Mouse (Mus musculus) limb, embryonic 10.5 days (tissue): ENCODE results near the gene Lcor. TPM values are rescaled to one million over a fixed set of nuclear protein-coding genes. Genes with fewer than 3 reads are reported as not detected.

Experiments used
- DNase-seq: peaks from one replicate; pipeline ENCODE4 v3.0.0-alpha.2; 2017; ENCODE audit warnings: low spot score
- H3K27ac ChIP-seq: fragments of 300-500 bp; sonication (generic); 2 replicates; pipeline ENCODE4 v1.5.1; 2016; ENCODE audit warnings: mild to moderate bottlenecking
- H3K27me3 ChIP-seq: fragments of 300-500 bp; sonication (generic); 2 replicates; pipeline ENCODE4 v1.6.1; 2016; ENCODE audit warnings: low read depth, mild to moderate bottlenecking; ENCODE audit not compliant: poor library complexity, severe bottlenecking
- H3K36me3 ChIP-seq: fragments of 300-500 bp; sonication (generic); 2 replicates; pipeline ENCODE4 v1.6.1; 2016; ENCODE audit warnings: mild to moderate bottlenecking, moderate library complexity
- H3K4me1 ChIP-seq: fragments of 300-500 bp; sonication (generic); 2 replicates; pipeline ENCODE4 v1.6.1; 2016
- H3K4me3 ChIP-seq: fragments of 300-500 bp; sonication (generic); 2 replicates; pipeline ENCODE4 v1.5.1; 2016; ENCODE audit warnings: mild to moderate bottlenecking, moderate library complexity
- H3K9me3 ChIP-seq: fragments of 300-500 bp; sonication (generic); replicated peaks from 2 replicates; pipeline ENCODE4 v1.6.1; 2016; ENCODE audit warnings: mild to moderate bottlenecking
- whole genome bisulfite sequencing: fragments of 180-500 bp; shearing (Covaris S2); methylation state at CpG from one replicate; pipeline ENCODE4 v1.1.7; 2016; 5-methylcytosine and 5-hydroxymethylcytosine counted together
- polyA plus RNA-seq: library from polyadenylated mRNA; unstranded; fragments of >200 nt; fragmentation: Nextera tagmentation; extraction: Ambion mirVana; gene quantifications from 2 replicates; pipeline ENCODE4 v1.2.1, GENCODE M21; 2016

Lcor gene
- polyA plus RNA-seq, 1 experiment from 2014 or later = 8.7 TPM

- H3K27ac ChIP-seq = no peak overlapping the region
- 73% methylated on average over 7 of the region's 7 CpGs for WGBS
- no peak overlapping the region for H3K4me3 ChIP-seq
- no peaks in the 10 kb centered on the region for H3K9me3 ChIP-seq
- H3K36me3 ChIP-seq = no peaks in the 10 kb centered on the region
- DNase-seq = no peak
- 0 out of 2 replicates have a peak, but pooled peaks cover 2% of the 10 kb centered on the region for H3K27me3 ChIP-seq
- H3K4me1 ChIP-seq = peaks cover 12% of the 10 kb centered on the region
Observed at GRCm38 (mm10) chr19:41449415-41450075, 32.9 kb upstream of the Lcor start.

DNA sequence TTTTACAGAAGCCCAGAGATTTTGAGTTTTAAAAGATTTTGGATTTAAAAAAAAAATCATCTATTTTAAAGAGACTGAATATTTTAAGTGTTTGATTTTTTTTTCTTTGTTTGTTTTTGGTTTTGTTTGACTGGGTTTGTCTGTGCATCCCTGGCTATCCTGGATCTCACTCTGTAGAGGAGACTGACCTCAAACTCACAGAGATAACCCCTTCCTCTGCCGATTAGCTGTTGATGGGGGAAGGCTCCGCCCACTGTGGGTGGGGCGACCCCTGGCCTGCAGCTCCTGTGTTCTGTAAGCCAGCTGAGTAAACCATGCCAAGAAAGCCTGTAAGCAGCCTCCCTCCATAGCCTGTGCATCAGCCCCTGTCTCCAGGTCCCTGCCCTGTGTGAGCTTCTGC lies 30.3 kb upstream of the Lcor start:
- Histone ChIP-seq H3K27ac (no peak overlapping the region), H3K4me1 (no peaks in the 10 kb centered on the region), H3K4me3 (no peak overlapping the region), H3K9me3 (no peaks in the 10 kb centered on the region), H3K27me3 (no peaks in the 10 kb centered on the region), H3K36me3 (no peaks in the 10 kb centered on the region)
- 14% methylated on average over 3 of the region's 3 CpGs for WGBS
- DNase-seq = no peak

DNA sequence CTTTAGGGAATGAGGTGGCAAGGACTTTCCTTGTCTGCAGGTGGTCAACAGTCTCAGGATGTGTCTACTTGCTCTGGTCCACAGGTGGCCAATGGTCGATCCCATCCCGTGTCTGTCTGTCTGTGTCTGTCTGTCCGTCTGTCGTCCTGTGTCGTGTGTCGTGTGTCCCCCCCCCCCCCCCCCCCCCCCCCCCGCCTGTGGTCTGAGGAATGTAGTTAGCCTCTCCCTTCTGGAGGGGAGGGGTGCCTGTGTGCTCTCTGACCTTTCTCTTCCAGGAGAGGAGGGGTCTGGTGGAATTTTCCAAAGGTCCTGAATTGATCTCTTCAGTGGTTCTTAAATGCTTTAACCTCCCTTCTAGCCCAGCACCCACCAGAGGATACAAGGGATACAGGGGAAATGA lies 27.8 kb upstream of the Lcor start:
- WGBS = 92% methylated on average over 6 of the region's 7 CpGs
- Histone ChIP-seq H3K27ac (no peak overlapping the region), H3K27me3 (no peaks in the 10 kb centered on the region), H3K36me3 (no peaks in the 10 kb centered on the region), H3K4me1 (no peaks in the 10 kb centered on the region), H3K4me3 (no peak overlapping the region), H3K9me3 (no peaks in the 10 kb centered on the region)
- DNase-seq = no peak

DNA sequence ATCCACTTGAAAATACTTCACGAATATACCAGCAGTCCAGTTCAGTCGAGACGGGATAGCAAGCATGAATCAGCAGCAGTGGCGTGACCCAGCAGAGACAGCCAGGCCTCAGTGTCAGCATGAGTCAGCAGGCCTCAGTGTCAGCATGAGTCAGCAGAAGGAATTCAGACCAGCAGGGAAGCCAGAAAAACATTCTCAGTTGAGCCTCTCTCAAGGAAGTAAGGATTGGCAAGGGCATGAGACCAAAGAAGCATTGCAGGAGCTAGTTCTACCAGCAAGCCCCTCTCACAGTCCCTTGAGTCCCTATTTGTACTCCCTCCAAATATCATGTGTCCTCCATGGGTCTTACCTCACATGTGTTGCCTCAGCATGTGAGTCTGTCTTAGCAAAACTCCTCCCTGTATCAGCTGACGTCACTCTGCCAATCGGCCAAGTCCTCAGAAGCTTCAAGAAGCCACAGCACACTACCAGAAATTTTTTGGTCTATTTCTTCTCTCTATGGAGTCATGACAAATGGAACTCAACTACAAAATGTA lies 27.3 kb upstream of the Lcor start:
- 82% methylated on average over 6 of the region's 6 CpGs for WGBS
- no peaks in the 10 kb centered on the region for H3K27me3 ChIP-seq
- H3K9me3 ChIP-seq = no peaks in the 10 kb centered on the region
- DNase-seq = no peak
- no peaks in the 10 kb centered on the region for H3K36me3 ChIP-seq
- no peak overlapping the region for H3K4me3 ChIP-seq
- H3K27ac ChIP-seq = no peak overlapping the region
- H3K4me1 ChIP-seq = no peaks in the 10 kb centered on the region

DNA sequence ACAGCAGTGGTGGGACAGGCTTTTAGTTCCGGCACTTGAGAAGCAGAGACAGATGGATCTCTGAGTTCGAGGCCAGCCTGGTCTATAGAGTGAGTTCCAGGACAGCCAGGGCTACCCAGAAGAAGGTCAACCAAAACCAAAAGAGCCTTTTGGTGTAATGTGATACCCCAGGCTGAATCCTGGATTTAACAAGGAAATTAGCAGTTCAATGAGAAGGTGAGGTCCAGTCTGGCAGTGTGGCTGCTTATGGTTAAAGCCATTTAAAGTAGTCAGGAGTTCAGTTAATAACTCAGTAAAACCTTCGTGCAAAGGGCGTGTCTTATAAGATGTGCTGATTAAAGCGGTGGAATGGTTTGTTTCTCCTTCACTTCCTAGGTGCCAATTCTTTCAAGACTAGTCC lies 25.3 kb upstream of the Lcor start:
- DNase-seq = no peak
- Histone ChIP-seq H3K4me3 (no peak overlapping the region), H3K9me3 (no peaks in the 10 kb centered on the region), H3K4me1 (no peaks in the 10 kb centered on the region), H3K27me3 (no peaks in the 10 kb centered on the region), H3K27ac (no peak overlapping the region), H3K36me3 (no peaks in the 10 kb centered on the region)
- 79% methylated on average over 5 of the region's 5 CpGs for WGBS

- H3K36me3 ChIP-seq = no peaks in the 10 kb centered on the region
- no peak overlapping the region for H3K4me3 ChIP-seq
- 88% methylated on average over 9 of the region's 9 CpGs for WGBS
- DNase-seq = no peak
- no peak overlapping the region for H3K27ac ChIP-seq
- H3K9me3 ChIP-seq = no peaks in the 10 kb centered on the region
- no peaks in the 10 kb centered on the region for H3K4me1 ChIP-seq
- no peaks in the 10 kb centered on the region for H3K27me3 ChIP-seq
Observed at GRCm38 (mm10) chr19:41462166-41462735, 20.2 kb upstream of the Lcor start.

GRCm38 (mm10) chr19:41463841-41464240 lies 18.6 kb upstream of the Lcor start:
- H3K36me3 ChIP-seq = no peaks in the 10 kb centered on the region
- no peak overlapping the region for H3K4me3 ChIP-seq
- no peak for DNase-seq
- no peaks in the 10 kb centered on the region for H3K4me1 ChIP-seq
- WGBS = 94% methylated on average over 5 of the region's 5 CpGs
- H3K27ac ChIP-seq = no peak overlapping the region
- H3K27me3 ChIP-seq = no peaks in the 10 kb centered on the region
- no peaks in the 10 kb centered on the region for H3K9me3 ChIP-seq

DNA sequence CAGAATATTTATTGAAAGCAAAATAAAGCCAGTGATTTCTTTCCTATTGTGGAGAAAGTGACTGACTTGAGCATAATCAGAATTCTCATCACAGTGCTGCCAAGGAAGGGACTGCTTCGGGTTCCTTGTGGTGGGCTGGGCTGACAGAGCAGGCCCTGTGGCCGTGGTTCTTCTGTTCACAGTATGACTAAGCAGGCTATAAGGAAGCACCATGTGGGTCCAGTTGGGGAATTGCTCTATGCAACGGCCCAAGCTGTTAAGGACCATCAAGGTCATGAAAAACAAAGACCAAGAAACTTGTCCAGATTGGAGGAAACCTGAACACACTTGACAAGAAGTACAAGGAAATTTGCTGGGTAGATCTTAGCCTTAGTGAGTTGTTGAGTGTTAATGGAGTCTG lies 16.0 kb upstream of the Lcor start:
- Histone ChIP-seq H3K4me3 (no peak overlapping the region), H3K4me1 (no peaks in the 10 kb centered on the region), H3K36me3 (no peaks in the 10 kb centered on the region), H3K27ac (no peak overlapping the region), H3K9me3 (no peaks in the 10 kb centered on the region), H3K27me3 (no peaks in the 10 kb centered on the region)
- DNase-seq = no peak
- WGBS = 95% methylated on average over 3 of the region's 3 CpGs

GRCm38 (mm10) chr19:41473566-41474135 lies 8.8 kb upstream of the Lcor start:
- H3K27me3 ChIP-seq = peaks cover 9% of the 10 kb centered on the region; the same call in 1 of the 2 replicates
- H3K9me3 ChIP-seq = no peaks in the 10 kb centered on the region
- no peak overlapping the region for H3K4me3 ChIP-seq
- no peak overlapping the region for H3K27ac ChIP-seq
- H3K36me3 ChIP-seq = no peaks in the 10 kb centered on the region
- H3K4me1 ChIP-seq = peaks cover 6% of the 10 kb centered on the region
- 94% methylated on average over 7 of the region's 7 CpGs for WGBS
- DNase-seq = no peak

DNA sequence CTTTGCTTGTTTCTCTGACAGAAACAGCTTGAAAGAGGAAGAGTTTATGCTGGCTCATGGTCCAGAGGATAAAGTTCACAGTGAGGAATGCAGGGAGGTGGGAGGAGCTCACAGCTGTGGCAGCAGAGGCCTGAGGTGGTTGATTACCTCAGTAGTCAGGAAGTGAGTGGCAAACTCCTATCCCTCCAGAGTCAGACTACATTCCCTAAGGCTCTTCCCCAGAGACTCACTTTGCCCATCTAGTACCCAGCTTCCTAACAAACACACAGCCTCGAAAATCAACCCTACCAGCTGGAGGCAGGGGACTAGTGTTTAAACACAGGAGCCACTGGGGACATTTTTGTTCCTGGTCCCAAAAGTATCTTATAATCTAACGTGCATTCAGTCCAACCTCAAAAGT lies 7.5 kb upstream of the Lcor start:
- Histone ChIP-seq H3K36me3 (no peaks in the 10 kb centered on the region), H3K4me3 (no peak overlapping the region), H3K9me3 (no peaks in the 10 kb centered on the region), H3K27me3 (peaks cover 12% of the 10 kb centered on the region; the same call in 1 of the 2 replicates), H3K27ac (no peak overlapping the region), H3K4me1 (peaks cover 6% of the 10 kb centered on the region)
- no peak for DNase-seq
- WGBS = 72% methylated on average over 2 of the region's 2 CpGs

GRCm38 (mm10) chr19:41476530-41477249 lies 5.7 kb upstream of the Lcor start:
- no peak for DNase-seq
- Histone ChIP-seq H3K27ac (no peak overlapping the region), H3K4me1 (peaks cover 13% of the 10 kb centered on the region), H3K4me3 (no peak overlapping the region), H3K36me3 (no peaks in the 10 kb centered on the region), H3K27me3 (peaks cover 12% of the 10 kb centered on the region; the same call in 1 of the 2 replicates), H3K9me3 (no peaks in the 10 kb centered on the region)
- WGBS = 91% methylated on average over 3 of the region's 3 CpGs

DNA sequence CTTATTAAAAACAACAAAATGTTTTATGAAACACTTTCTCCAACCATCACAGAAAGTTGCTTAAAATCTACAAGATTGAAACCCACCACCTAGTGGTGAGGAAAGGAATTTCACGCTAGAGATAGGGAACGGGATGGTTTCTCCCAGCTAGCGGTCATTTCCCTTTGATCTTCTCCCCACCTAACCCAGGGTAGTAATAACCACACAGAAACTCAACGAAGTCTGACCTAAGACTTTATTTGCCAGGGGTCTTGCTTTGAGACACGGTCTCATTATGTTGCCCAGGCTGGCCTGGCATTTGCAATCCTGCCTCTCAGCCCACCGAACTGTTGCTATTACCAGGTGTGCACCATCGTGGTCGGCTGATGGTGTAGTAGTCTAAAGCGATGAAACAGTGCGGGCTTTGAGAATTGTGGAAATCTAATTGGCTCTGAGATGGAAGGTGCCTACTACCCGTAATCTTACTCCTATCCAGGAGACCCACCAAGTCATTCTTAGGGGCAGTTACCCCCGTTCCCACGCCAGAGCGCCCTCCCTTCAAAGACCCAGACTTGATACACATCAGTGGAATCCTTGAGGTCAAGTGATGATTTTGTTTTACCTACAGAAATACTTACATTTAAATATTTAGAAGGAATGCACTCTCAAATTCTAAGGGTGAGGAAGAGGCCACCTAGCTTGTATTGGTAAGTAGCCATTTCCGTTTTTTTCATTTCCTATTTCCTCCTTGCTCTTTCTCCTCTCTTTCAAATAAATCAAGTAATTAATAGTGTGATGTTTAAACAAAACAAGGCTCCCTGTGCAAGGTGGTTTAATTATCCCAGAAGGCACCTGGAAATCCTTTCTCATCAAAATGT lies 1.2 kb upstream of the Lcor start:
- Histone ChIP-seq H3K36me3 (no peaks in the 10 kb centered on the region), H3K4me1 (peaks cover 29% of the 10 kb centered on the region), H3K9me3 (no peaks in the 10 kb centered on the region), H3K27ac (no peak overlapping the region), H3K4me3 (peak overlapping the region; percentile 94), H3K27me3 (peaks cover 12% of the 10 kb centered on the region; the same call in 1 of the 2 replicates)
- WGBS = 14% methylated on average over 15 of the region's 15 CpGs
- DNase-seq = peak; percentile 61
